Mouse (Mus musculus): ENCODE data around the gene Gm6760. TPM values are rescaled to one million over a fixed set of nuclear protein-coding genes. Genes with fewer than 3 reads are reported as not detected.

Gm6760 gene
- not detected in 2 replicates for total RNA-seq (2012; rRNA removed)
- not detected in 2 replicates for total RNA-seq (2014; rRNA removed)
- not detected in 2 replicates for polyA plus RNA-seq (2012; ENCODE audit: insufficient read length, low read depth)

- DNase-seq (ENCODE audit: extremely low read depth) = no peak
- Histone ChIP-seq H3K27me3 (replicated peaks) (no peaks in the 10 kb centered on the region), H3K4me3 (replicated peaks in 1 of 3; ENCODE audit: low read depth in 2 of 3, low read length in 2 of 3, poor library complexity in 1 of 3) (no peak within 1 kb of the TSS), H3K4me1 (ENCODE audit: control insufficient read depth in 1 of 2, insufficient read depth in 2 of 2) (no peaks in the 10 kb centered on the region), H3K27ac (ENCODE audit: insufficient read depth, low read depth) (no peak within 1 kb of the TSS), H3K9ac (ENCODE audit: insufficient read depth, low read depth) (no peak within 1 kb of the TSS), H3K79me2 (replicated peaks; ENCODE audit: control insufficient read depth, extremely low read depth, insufficient read depth, poor library complexity, severe bottlenecking) (no peaks in the 10 kb centered on the region), H3K36me3 (replicated peaks in 1 of 2; ENCODE audit: control insufficient read depth in 1 of 2, insufficient read depth in 1 of 2, low read length in 1 of 2) (no peaks in the 10 kb centered on the region), H3K4me2 (ENCODE audit: insufficient read depth, low read depth, poor library complexity, severe bottlenecking) (no peak within 1 kb of the TSS), H3K9me3 (replicated peaks; ENCODE audit: low read length) (peaks cover 5% of the 10 kb centered on the region)
- in situ Hi-C loops (cut with MboI; ENCODE audit: low pct_ligation_motif_present, low pct_unique_long_range_greater_than_20kb, low sequenced_read_pairs) = no loop called here
- no peak for TF ChIP-seq KAT2A (IDR thresholded peaks at IDR 0.05; ENCODE audit: insufficient replicate concordance, low read length)
- dilution Hi-C loops (cut with MboI; ENCODE audit: extremely low pct_ligation_motif_present, extremely low pct_unique_long_range_greater_than_20kb, low sequenced_read_pairs) = no loop called here
Measured at GRCm38 (mm10) chrX:64152098-64152497, at the start of gene Gm6760. Gene Gm6760 (minus strand): TSS chrX:64152198.

GRCm38 (mm10) chrX:64181246-64181645, 29.2 kb upstream of the Gm6760 start:
- no peak overlapping the region for H3K27ac ChIP-seq (ENCODE audit: insufficient read depth, low read depth)
- H3K4me3 ChIP-seq (replicated peaks in 1 of 3; ENCODE audit: low read depth in 2 of 3, low read length in 2 of 3, poor library complexity in 1 of 3) = no peak overlapping the region
- H3K9ac ChIP-seq (ENCODE audit: insufficient read depth, low read depth) = no peak overlapping the region
- peaks cover 11% of the 10 kb centered on the region for H3K9me3 ChIP-seq (replicated peaks; ENCODE audit: low read length)
- in situ Hi-C loops (cut with MboI; ENCODE audit: low pct_ligation_motif_present, low pct_unique_long_range_greater_than_20kb, low sequenced_read_pairs) (no loop called here), dilution Hi-C loops (cut with MboI; ENCODE audit: extremely low pct_ligation_motif_present, extremely low pct_unique_long_range_greater_than_20kb, low sequenced_read_pairs) (no loop called here)
- no peak for DNase-seq (ENCODE audit: extremely low read depth)
- H3K36me3 ChIP-seq (replicated peaks in 1 of 2; ENCODE audit: control insufficient read depth in 1 of 2, insufficient read depth in 1 of 2, low read length in 1 of 2) = no peaks in the 10 kb centered on the region
- H3K4me1 ChIP-seq (ENCODE audit: control insufficient read depth in 1 of 2, insufficient read depth in 2 of 2) = no peaks in the 10 kb centered on the region
- no peak for TF ChIP-seq NRF1 (IDR thresholded peaks at IDR 0.05; ENCODE audit: low read depth, low read length)
- H3K79me2 ChIP-seq (replicated peaks; ENCODE audit: control insufficient read depth, extremely low read depth, insufficient read depth, poor library complexity, severe bottlenecking) = no peaks in the 10 kb centered on the region
- no peak overlapping the region for H3K4me2 ChIP-seq (ENCODE audit: insufficient read depth, low read depth, poor library complexity, severe bottlenecking)
- H3K27me3 ChIP-seq (replicated peaks) = no peaks in the 10 kb centered on the region

DNA sequence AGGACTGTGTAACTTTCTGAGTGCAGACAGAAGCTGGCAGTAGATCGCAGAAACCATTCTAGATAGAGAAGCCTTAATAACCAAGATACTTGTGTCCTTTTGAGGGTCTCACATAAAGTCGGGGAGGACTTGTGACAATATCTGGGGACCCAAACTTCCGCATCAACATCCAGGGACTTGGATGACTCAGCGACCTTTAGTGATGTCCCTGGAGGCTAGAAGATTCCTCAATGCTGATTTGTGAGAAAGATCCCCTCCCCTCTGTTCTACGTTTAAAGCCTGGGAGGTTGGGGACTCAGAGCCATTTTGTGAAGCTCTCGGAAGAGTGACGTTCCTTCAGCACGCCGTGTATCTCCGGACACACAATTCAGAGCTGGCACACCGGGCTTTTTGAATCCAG, 21.2 kb upstream of the Gm6760 start, which contains the start of gene 3830417A13Rik:
TSS of gene 3830417A13Rik (plus strand) at position 301 of the 400 bp plus-strand sequence.
- Histone ChIP-seq H3K27ac (ENCODE audit: insufficient read depth, low read depth) (no peak within 1 kb of the TSS), H3K4me2 (ENCODE audit: insufficient read depth, low read depth, poor library complexity, severe bottlenecking) (no peak within 1 kb of the TSS), H3K36me3 (replicated peaks in 1 of 2; ENCODE audit: control insufficient read depth in 1 of 2, insufficient read depth in 1 of 2, low read length in 1 of 2) (no peaks in the 10 kb centered on the region), H3K4me3 (replicated peaks in 1 of 3; ENCODE audit: low read depth in 2 of 3, low read length in 2 of 3, poor library complexity in 1 of 3) (no peak within 1 kb of the TSS), H3K9ac (ENCODE audit: insufficient read depth, low read depth) (no peak within 1 kb of the TSS), H3K79me2 (replicated peaks; ENCODE audit: control insufficient read depth, extremely low read depth, insufficient read depth, poor library complexity, severe bottlenecking) (no peaks in the 10 kb centered on the region), H3K27me3 (replicated peaks) (no peaks in the 10 kb centered on the region), H3K4me1 (ENCODE audit: control insufficient read depth in 1 of 2, insufficient read depth in 2 of 2) (no peaks in the 10 kb centered on the region), H3K9me3 (replicated peaks; ENCODE audit: low read length) (peaks cover 17% of the 10 kb centered on the region)
- in situ Hi-C loops (cut with MboI; ENCODE audit: low pct_ligation_motif_present, low pct_unique_long_range_greater_than_20kb, low sequenced_read_pairs) (no loop called here), dilution Hi-C loops (cut with MboI; ENCODE audit: extremely low pct_ligation_motif_present, extremely low pct_unique_long_range_greater_than_20kb, low sequenced_read_pairs) (no loop called here)
- TF ChIP-seq ZKSCAN1 (IDR thresholded peaks at IDR 0.05; ENCODE audit: borderline replicate concordance, low read depth, low read length) (no peak), NRF1 (IDR thresholded peaks at IDR 0.05; ENCODE audit: low read depth, low read length) (no peak), GABPA (IDR thresholded peaks at IDR 0.05; ENCODE audit: insufficient replicate concordance, low read depth, low read length) (no peak), UBTF (IDR thresholded peaks at IDR 0.05; ENCODE audit: low read depth, low read length) (no peak)
- DNase-seq (ENCODE audit: extremely low read depth) = no peak

Other genes with a start within 250 kb of the Gm6760 start
- not detected in 2 replicates for gene 3830417A13Rik, start 21.4 kb upstream of the Gm6760 start, total RNA-seq (2012; rRNA removed)
- gene 3830417A13Rik, start 21.4 kb upstream of the Gm6760 start, total RNA-seq (2014; rRNA removed) = not detected in 2 replicates
- gene 3830417A13Rik, start 21.4 kb upstream of the Gm6760 start, polyA plus RNA-seq (2012; ENCODE audit: insufficient read length, low read depth) = not detected in 2 replicates
- gene Slitrk4, start 124.8 kb upstream of the Gm6760 start, total RNA-seq (2012; rRNA removed) = not detected in 2 replicates
- not detected in 2 replicates for gene Slitrk4, start 124.8 kb upstream of the Gm6760 start, total RNA-seq (2014; rRNA removed)
- gene Slitrk4, start 124.8 kb upstream of the Gm6760 start, polyA plus RNA-seq (2012; ENCODE audit: insufficient read length, low read depth) = not detected in 2 replicates

Measured in CH12.LX (cell line).